Mouse (Mus musculus): ENCODE data around the gene Sptlc2.

- TF ChIP-seq CTCF (IDR thresholded peaks at IDR 0.05; ENCODE audit: low read depth, low read length) (no peak), EP300 (IDR thresholded peaks at IDR 0.05; ENCODE audit: insufficient read depth, low read depth, low read length) (no peak)
Measured at GRCm38 (mm10) chr12:87299657-87300440, 88.3 kb downstream of the Sptlc2 start, which contains the start of gene Ism2.
